Mouse (Mus musculus) CH12.LX (cell line): ENCODE measurements around the gene Arx. TPM values are rescaled to one million over a fixed set of nuclear protein-coding genes. Genes with fewer than 3 reads are reported as not detected.

Source experiments
- DNase-seq: peaks from one replicate; pipeline ENCODE4 v3.0.0-alpha.2; 2013; ENCODE audit errors: extremely low read depth
- H3K27ac ChIP-seq: 2 replicates; pipeline ENCODE4 v1.5.1; 2012; ENCODE audit warnings: low read depth, mild to moderate bottlenecking, control low read depth, moderate library complexity; ENCODE audit not compliant: insufficient read depth
- H3K27me3 ChIP-seq: replicated peaks from 2 replicates; pipeline ENCODE3; 2012; ENCODE audit warnings: inconsistent platforms
- H3K36me3 ChIP-seq, 2 experiments: replicated peaks in 1 of 2; 2 replicates each; pipeline versions ENCODE3 to v1.6.1; 2012; ENCODE audit warnings: inconsistent platforms in 1 of 2, low read length in 1 of 2, mild to moderate bottlenecking in 1 of 2, mixed read lengths in 1 of 2, moderate library complexity in 1 of 2; ENCODE audit not compliant: control insufficient read depth in 1 of 2, insufficient read depth in 1 of 2
- H3K4me1 ChIP-seq, 2 experiments: 2 replicates each; pipeline ENCODE4 v1.6.1; 2012; ENCODE audit warnings: inconsistent platforms in 1 of 2, moderate library complexity in 1 of 2; ENCODE audit not compliant: insufficient read depth in 2 of 2, control insufficient read depth in 1 of 2
- H3K4me2 ChIP-seq: 2 replicates; pipeline ENCODE4 v1.6.1; 2012; ENCODE audit warnings: low read depth, mild to moderate bottlenecking, control low read depth; ENCODE audit not compliant: poor library complexity, insufficient read depth, severe bottlenecking
- H3K4me3 ChIP-seq, 3 experiments: fragments of 150-350 bp in 1 of 3; sonication (generic) in 1 of 3; replicated peaks in 1 of 3; 2 replicates each; pipeline versions ENCODE3 to v1.5.1; 2011 to 2012; ENCODE audit warnings: low read depth in 2 of 3, low read length in 2 of 3, mild to moderate bottlenecking in 2 of 3, moderate library complexity in 2 of 3, control low read depth in 1 of 3, improper control_type of control experiment in 1 of 3, inconsistent platforms in 1 of 3, mixed read lengths in 1 of 3; ENCODE audit not compliant: poor library complexity in 1 of 3
- H3K79me2 ChIP-seq: replicated peaks from 2 replicates; pipeline ENCODE4 v1.6.1; 2012; ENCODE audit warnings: mild to moderate bottlenecking, moderate library complexity; ENCODE audit not compliant: control insufficient read depth, poor library complexity, insufficient read depth, severe bottlenecking; ENCODE audit errors: extremely low read depth
- H3K9ac ChIP-seq: 2 replicates; pipeline ENCODE4 v1.6.1; 2012; ENCODE audit warnings: low read depth, mild to moderate bottlenecking, control low read depth, moderate library complexity; ENCODE audit not compliant: insufficient read depth
- H3K9me3 ChIP-seq: replicated peaks from 2 replicates; pipeline ENCODE3; 2012; ENCODE audit warnings: low read length, inconsistent platforms, mixed read lengths
- CHD1 ChIP-seq: IDR thresholded peaks from 2 replicates; pipeline ENCODE4 v1.6.1; 2012; ENCODE audit warnings: low read depth, low read length, improper control_type of control experiment, inconsistent platforms
- E2F4 ChIP-seq: IDR thresholded peaks from 2 replicates; pipeline ENCODE4 v1.6.1; 2011; ENCODE audit warnings: low read depth, low read length, improper control_type of control experiment; ENCODE audit not compliant: insufficient replicate concordance
- KAT2A ChIP-seq: IDR thresholded peaks from 2 replicates; pipeline ENCODE4 v1.6.1; 2012; ENCODE audit warnings: low read length, improper control_type of control experiment, inconsistent platforms; ENCODE audit not compliant: insufficient replicate concordance
- MXI1 ChIP-seq: IDR thresholded peaks from 2 replicates; pipeline ENCODE4 v1.6.1; 2011; ENCODE audit warnings: mild to moderate bottlenecking, low read depth, low read length, improper control_type of control experiment
- MYC ChIP-seq: IDR thresholded peaks from 2 replicates; pipeline ENCODE4 v1.6.1; 2011; ENCODE audit warnings: low read depth, mild to moderate bottlenecking, improper control_type of control experiment, low read length
- NELFE ChIP-seq: IDR thresholded peaks from 2 replicates; pipeline ENCODE4 v1.6.1; 2011; ENCODE audit warnings: low read depth, low read length, improper control_type of control experiment
- POLR2A ChIP-seq: IDR thresholded peaks from 2 replicates; pipeline ENCODE4 v1.6.1; 2011; ENCODE audit warnings: low read depth, mild to moderate bottlenecking, improper control_type of control experiment, low read length
- RAD21 ChIP-seq: IDR thresholded peaks from 2 replicates; pipeline ENCODE4 v1.6.1; 2011; ENCODE audit warnings: low read depth, mild to moderate bottlenecking, low read length, improper control_type of control experiment, moderate library complexity
- SIN3A ChIP-seq: IDR thresholded peaks from 2 replicates; pipeline ENCODE4 v1.6.1; 2012; ENCODE audit warnings: low read length, improper control_type of control experiment, inconsistent platforms
- TCF12 ChIP-seq: IDR thresholded peaks from 2 replicates; pipeline ENCODE4 v1.6.1; 2014; ENCODE audit warnings: low read depth, mild to moderate bottlenecking, inconsistent platforms, low read length, improper control_type of control experiment
- ZMIZ1 ChIP-seq: IDR thresholded peaks from 2 replicates; pipeline ENCODE4 v1.6.1; 2012; ENCODE audit warnings: low read depth, mild to moderate bottlenecking, inconsistent platforms, low read length, improper control_type of control experiment
- dilution Hi-C: fragments of 300-500 bp; cut with MboI; formaldehyde crosslinking; loops from 2 replicates; pipeline ENCODE4 v1.14.3; 2020; ENCODE audit warnings: low sequenced_read_pairs; ENCODE audit not compliant: extremely low pct_unique_long_range_greater_than_20kb, extremely low pct_ligation_motif_present
- in situ Hi-C: fragments of 300-500 bp; cut with MboI; formaldehyde crosslinking; loops from 3 replicates; pipeline ENCODE4 v1.14.3; 2019; ENCODE audit warnings: low sequenced_read_pairs, low pct_ligation_motif_present, low pct_unique_long_range_greater_than_20kb, mixed read lengths
- polyA plus RNA-seq: library from polyadenylated mRNA; unstranded; fragments of >175 nt; gene quantifications from 2 replicates; pipeline ENCODE4 v1.2.1, GENCODE M21; 2012; ENCODE audit warnings: low read depth; ENCODE audit not compliant: insufficient read length
- total RNA-seq, 2 experiments: library from RNA; depleted of rRNA; stranded (reverse); fragments of 300-350 nt in 1 of 2; fragments of >200 nt in 1 of 2; gene quantifications; 2 replicates each; pipeline ENCODE4 v1.2.3; 2012 to 2014

Gene Arx
- total and polyA plus RNA-seq, 3 experiments = not detected

- dilution Hi-C loops = no loop called here
- Histone ChIP-seq H3K4me2 (no peak overlapping the region), H3K27ac (no peak overlapping the region), H3K9me3 (no peaks in the 10 kb centered on the region), H3K79me2 (no peaks in the 10 kb centered on the region), H3K9ac (no peak overlapping the region)
- no peak for DNase-seq
- TF ChIP-seq SIN3A (no peak), RAD21 (no peak), NELFE (no peak), POLR2A (no peak), ZMIZ1 (no peak), E2F4 (no peak), KAT2A (no peak), TCF12 (no peak), CHD1 (no peak), MYC (no peak), MXI1 (no peak)
- TF ChIP-seq, all 38 proteins: peak for 0
- Histone ChIP-seq H3K4me3 (no peak overlapping the region), H3K4me1 (no peaks in the 10 kb centered on the region), H3K27me3 (no peaks in the 10 kb centered on the region), H3K36me3 (no peaks in the 10 kb centered on the region)
- in situ Hi-C loops = no loop called here
These were observed 35.1 kb downstream of the Arx start for GRCm38 (mm10) chrX:93321336-93321735.
